Mouse (Mus musculus) layer of hippocampus, adult 11-12 months (tissue): Measurements from ENCODE around the gene Olfr1186.
"Not testable (repeated sequence)": the region's sequence is repeated elsewhere in the genome, so short reads cannot be mapped to it uniquely, and the experiment has no call there.

Source experiments
- DNase-seq: peaks from one replicate; pipeline ENCODE4 v3.0.0; 2022; ENCODE audit warnings: low spot score

Gene Olfr1186

GRCm38 (mm10) chr2:88518251-88518650 is at the start of gene Olfr1186:
Gene Olfr1186 (plus strand): TSS chr2:88518551.
- DNase-seq: no peak

GRCm38 (mm10) chr2:88483298-88483697 is 35.1 kb upstream of the Olfr1186 start, which contains the start of gene Olfr1184:
Gene Olfr1184 (plus strand): TSS chr2:88483598.
- DNase-seq: no peak

GRCm38 (mm10) chr2:88493020-88493419 is 25.3 kb upstream of the Olfr1186 start, which contains the start of gene Olfr1185-ps1:
Gene Olfr1185-ps1 (plus strand): TSS chr2:88493320.
- no peak for DNase-seq

GRCm38 (mm10) chr2:88525720-88526119 is 7.4 kb downstream of the Olfr1186 start:
- DNase-seq: no peak

GRCm38 (mm10) chr2:88556635-88557034 is 38.3 kb downstream of the Olfr1186 start, which contains the start of gene Olfr1188:
Gene Olfr1188 (plus strand): TSS chr2:88556935.
- no peak for DNase-seq

- DNase-seq: not testable (repeated sequence)
Measured at GRCm38 (mm10) chr2:88572696-88573095, 54.3 kb downstream of the Olfr1186 start.
